Mouse (Mus musculus) liver, embryonic 15.5 days (tissue): ENCODE data around the gene Fyb2. TPM values are rescaled to one million over a fixed set of nuclear protein-coding genes. Genes with fewer than 3 reads are reported as not detected.

Experiments used
- ATAC-seq: fragments of 200-750 bp; cut with Nextera tagmentation; 2 replicates; pipeline ENCODE4 v1.8.0; 2017; ENCODE audit warnings: moderate number of reproducible peaks, mild to moderate bottlenecking, moderate library complexity; ENCODE audit not compliant: insufficient read depth
- H3K27ac ChIP-seq: fragments of 300-500 bp; sonication (generic); replicated peaks from 2 replicates; pipeline ENCODE4 v1.5.1; 2015; ENCODE audit warnings: mild to moderate bottlenecking, inconsistent platforms
- H3K27me3 ChIP-seq: fragments of 300-500 bp; sonication (generic); 2 replicates; pipeline ENCODE4 v1.6.1; 2015; ENCODE audit warnings: mild to moderate bottlenecking, inconsistent platforms
- H3K36me3 ChIP-seq: fragments of 300-500 bp; sonication (generic); replicated peaks from 2 replicates; pipeline ENCODE4 v1.6.1; 2015; ENCODE audit warnings: moderate library complexity, mild to moderate bottlenecking, inconsistent platforms
- H3K4me1 ChIP-seq: fragments of 300-500 bp; sonication (generic); replicated peaks from 2 replicates; pipeline ENCODE4 v1.6.1; 2015; ENCODE audit warnings: inconsistent platforms
- H3K4me2 ChIP-seq: fragments of 300-500 bp; sonication (generic); 2 replicates; pipeline ENCODE4 v1.6.1; 2015; ENCODE audit warnings: moderate library complexity, mild to moderate bottlenecking, inconsistent platforms
- H3K4me3 ChIP-seq: fragments of 300-500 bp; sonication (generic); replicated peaks from 2 replicates; pipeline ENCODE4 v1.5.1; 2015; ENCODE audit warnings: mild to moderate bottlenecking, inconsistent platforms
- H3K9ac ChIP-seq: fragments of 300-500 bp; sonication (generic); 2 replicates; pipeline ENCODE4 v1.6.1; 2015; ENCODE audit warnings: moderate library complexity, mild to moderate bottlenecking, inconsistent platforms
- H3K9me3 ChIP-seq: fragments of 300-500 bp; sonication (generic); replicated peaks from 2 replicates; pipeline ENCODE4 v1.6.1; 2016; ENCODE audit warnings: inconsistent platforms
- WGBS: fragments of 180-500 bp; shearing (Covaris S2); methylation state at CpG from one replicate; pipeline ENCODE4 v1.1.7; 2015; ENCODE audit warnings: mixed read lengths; ENCODE audit not compliant: insufficient replicate concordance; 5-methylcytosine and 5-hydroxymethylcytosine counted together
- polyA plus RNA-seq: library from polyadenylated mRNA; unstranded; fragments of >200 nt; fragmentation: Nextera tagmentation; extraction: Ambion mirVana; gene quantifications from 2 replicates; pipeline ENCODE4 v1.2.1, GENCODE M21; 2015

Fyb2 gene
- polyA plus RNA-seq, 1 experiment from 2014 or later: 0.09 TPM

DNA sequence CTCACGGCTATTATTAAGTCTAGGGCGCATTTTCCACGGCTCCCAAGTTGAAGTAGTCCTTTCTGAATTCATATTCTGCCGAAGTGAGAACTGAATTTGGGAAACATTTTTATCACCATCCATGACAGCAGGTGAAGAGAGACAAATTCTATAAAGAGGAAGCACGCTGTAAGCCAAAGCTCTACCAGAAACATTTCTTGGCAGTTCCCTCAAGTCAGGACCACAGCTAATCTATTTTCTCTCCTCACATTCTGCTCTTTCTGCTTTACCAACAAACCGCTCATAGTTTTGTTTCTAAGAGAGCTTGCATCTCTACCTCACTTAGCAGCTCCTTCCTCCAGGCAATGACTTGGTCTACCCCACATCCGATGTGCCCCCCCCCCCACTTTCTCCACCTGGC, 100.5 kb downstream of the Fyb2 start:
- Histone ChIP-seq H3K9ac (no peak overlapping the region), H3K9me3 (no peaks in the 10 kb centered on the region), H3K4me3 (no peak overlapping the region), H3K27me3 (no peaks in the 10 kb centered on the region), H3K4me1 (no peaks in the 10 kb centered on the region), H3K36me3 (no peaks in the 10 kb centered on the region), H3K4me2 (no peak overlapping the region), H3K27ac (no peak overlapping the region)
- ATAC-seq: no peak
- 63% methylated on average over 7 of the region's 7 CpGs for WGBS

DNA sequence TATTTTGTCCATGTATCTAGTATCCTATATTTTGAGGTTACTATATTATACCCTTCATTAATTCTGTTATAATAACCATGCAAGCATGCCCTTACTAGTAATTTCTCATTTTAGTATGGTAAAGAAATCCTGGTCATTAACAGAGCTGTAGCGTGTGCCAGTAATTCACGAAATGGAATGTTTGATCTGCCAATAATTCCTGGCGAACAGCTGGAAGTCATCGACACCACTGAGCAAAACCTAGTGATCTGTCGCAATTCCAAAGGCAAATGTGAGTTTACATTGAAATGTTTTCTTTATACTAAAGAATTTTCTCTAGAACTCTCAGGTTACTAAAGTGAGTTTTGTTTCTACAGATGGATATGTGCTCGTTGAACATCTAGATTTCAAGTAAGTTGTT, 102.2 kb downstream of the Fyb2 start:
- Histone ChIP-seq H3K36me3 (no peaks in the 10 kb centered on the region), H3K9ac (no peak overlapping the region), H3K4me2 (no peak overlapping the region), H3K9me3 (no peaks in the 10 kb centered on the region), H3K27ac (no peak overlapping the region), H3K4me1 (no peaks in the 10 kb centered on the region), H3K4me3 (no peak overlapping the region), H3K27me3 (no peaks in the 10 kb centered on the region)
- no peak for ATAC-seq
- WGBS: 66% methylated on average over 6 of the region's 6 CpGs

DNA sequence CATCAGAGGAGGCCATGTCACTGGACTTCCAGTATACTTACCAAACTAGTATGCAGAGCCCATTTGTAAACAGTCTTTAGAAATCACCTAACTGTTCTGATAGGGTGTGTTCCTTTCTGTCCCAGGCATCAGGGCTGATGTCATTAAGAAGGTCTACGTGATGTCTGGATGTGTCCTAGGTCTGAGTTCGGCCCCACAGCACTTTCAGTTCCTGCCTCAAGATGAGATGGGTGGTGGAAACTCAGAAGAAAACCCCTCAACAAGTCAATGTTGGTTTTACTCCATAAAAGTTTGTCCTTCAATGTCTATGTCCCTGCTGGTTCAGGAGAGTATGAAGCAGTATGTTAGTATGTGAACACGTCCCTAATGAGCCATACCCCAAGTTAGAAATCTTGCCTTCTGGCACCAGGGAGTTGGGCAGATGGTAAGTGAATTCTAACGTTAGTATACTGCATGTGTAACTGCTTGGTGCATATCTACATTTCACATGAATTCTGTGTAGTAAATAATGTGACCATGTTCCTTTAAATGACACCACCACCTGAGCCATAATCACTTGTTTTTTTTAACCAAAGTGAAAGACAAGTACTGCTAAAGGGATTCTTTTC, 102.9 kb downstream of the Fyb2 start:
- no peak overlapping the region for H3K4me3 ChIP-seq
- no peaks in the 10 kb centered on the region for H3K27me3 ChIP-seq
- H3K9me3 ChIP-seq: no peaks in the 10 kb centered on the region
- no peaks in the 10 kb centered on the region for H3K4me1 ChIP-seq
- H3K27ac ChIP-seq: no peak overlapping the region
- 51% methylated on average over 4 of the region's 4 CpGs for WGBS
- H3K4me2 ChIP-seq: no peak overlapping the region
- H3K9ac ChIP-seq: no peak overlapping the region
- H3K36me3 ChIP-seq: no peaks in the 10 kb centered on the region
- ATAC-seq: no peak

DNA sequence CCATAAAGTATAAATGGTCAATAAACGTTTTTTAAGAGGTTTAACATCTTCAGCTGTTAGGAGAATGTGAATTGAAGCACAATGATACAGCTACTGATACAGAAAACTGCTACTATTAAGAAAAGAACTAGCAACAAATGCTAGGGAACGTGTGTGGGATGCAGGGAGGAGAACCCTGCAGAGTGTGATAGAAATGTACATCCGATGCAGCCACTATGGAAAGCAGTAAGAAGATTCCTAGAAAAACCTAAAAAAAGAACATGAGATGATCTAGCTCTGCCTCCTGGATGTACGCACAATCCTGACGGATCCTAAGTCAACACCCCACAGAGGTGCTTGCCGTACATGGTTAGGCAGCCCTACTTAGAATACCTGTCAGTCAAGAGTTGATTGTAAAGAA, 114.0 kb downstream of the Fyb2 start:
- H3K27ac ChIP-seq: no peak overlapping the region
- 64% methylated on average over 6 of the region's 6 CpGs for WGBS
- no peak for ATAC-seq
- no peaks in the 10 kb centered on the region for H3K9me3 ChIP-seq
- no peak overlapping the region for H3K4me2 ChIP-seq
- no peak overlapping the region for H3K4me3 ChIP-seq
- H3K9ac ChIP-seq: no peak overlapping the region
- H3K4me1 ChIP-seq: no peaks in the 10 kb centered on the region
- no peaks in the 10 kb centered on the region for H3K27me3 ChIP-seq
- H3K36me3 ChIP-seq: no peaks in the 10 kb centered on the region

DNA sequence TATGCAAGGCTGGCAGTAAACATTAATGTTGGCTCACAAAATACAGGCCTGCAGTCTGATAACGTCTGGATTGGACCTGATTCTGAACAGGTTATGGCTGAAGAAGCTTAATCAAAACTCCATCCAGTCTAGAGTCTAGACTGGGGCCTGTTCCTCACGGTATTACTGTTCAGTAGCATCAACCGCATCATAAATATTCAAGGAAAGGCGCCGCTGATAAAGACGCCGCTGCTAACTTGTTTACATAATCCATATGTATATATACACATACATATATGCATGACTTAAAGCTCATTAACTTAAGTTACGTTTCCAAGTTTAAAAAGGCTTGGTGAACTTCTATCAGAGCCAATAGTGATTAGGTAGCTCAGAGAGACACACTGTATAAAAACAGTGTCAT, 117.8 kb downstream of the Fyb2 start:
- Histone ChIP-seq H3K27ac (no peak overlapping the region), H3K4me2 (no peak overlapping the region), H3K36me3 (no peaks in the 10 kb centered on the region), H3K4me3 (no peak overlapping the region), H3K27me3 (no peaks in the 10 kb centered on the region), H3K4me1 (no peaks in the 10 kb centered on the region), H3K9me3 (no peaks in the 10 kb centered on the region), H3K9ac (no peak overlapping the region)
- 71% methylated on average over 8 of the region's 8 CpGs for WGBS
- no peak for ATAC-seq

DNA sequence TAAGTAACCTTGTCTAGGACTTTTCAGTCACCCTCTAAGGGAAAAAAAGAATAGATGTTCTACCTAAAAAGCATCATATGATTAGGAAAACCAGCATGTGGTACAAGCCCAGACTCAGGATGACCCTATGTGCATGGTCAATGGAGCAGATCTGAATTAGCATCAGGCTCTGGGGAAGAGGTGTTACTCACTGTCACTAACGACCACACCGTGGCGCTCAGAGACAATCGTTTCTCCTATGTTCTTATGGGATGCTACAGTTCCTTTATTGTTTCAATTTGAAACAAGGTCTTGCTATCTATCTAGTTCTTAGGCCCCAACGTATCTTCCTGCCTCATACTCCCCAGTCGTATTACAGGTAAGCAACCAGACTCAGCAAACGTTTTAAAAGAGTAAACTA, 119.9 kb downstream of the Fyb2 start:
- H3K36me3 ChIP-seq: no peaks in the 10 kb centered on the region
- no peaks in the 10 kb centered on the region for H3K9me3 ChIP-seq
- no peaks in the 10 kb centered on the region for H3K27me3 ChIP-seq
- H3K4me1 ChIP-seq: no peaks in the 10 kb centered on the region
- no peak overlapping the region for H3K4me3 ChIP-seq
- no peak for ATAC-seq
- H3K4me2 ChIP-seq: no peak overlapping the region
- H3K27ac ChIP-seq: no peak overlapping the region
- H3K9ac ChIP-seq: no peak overlapping the region
- WGBS: 48% methylated on average over 7 of the region's 7 CpGs

DNA sequence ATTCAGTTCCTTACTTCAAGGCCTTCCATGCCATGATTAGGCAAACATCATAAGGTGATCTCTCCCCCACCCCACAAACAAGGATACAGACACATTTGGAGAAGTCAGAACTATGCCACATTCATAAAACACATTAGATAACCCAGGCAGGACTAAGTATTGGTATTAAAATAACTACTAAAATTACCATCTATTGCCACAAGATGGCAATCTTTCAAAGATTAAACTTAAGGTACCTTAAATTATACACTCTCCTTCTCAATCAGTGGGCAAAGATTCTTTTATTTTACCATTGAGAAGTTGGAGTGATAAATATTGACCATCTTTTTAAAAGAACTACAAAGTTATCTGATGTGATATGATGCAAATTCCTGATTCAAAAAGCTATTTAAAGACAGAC, 121.0 kb downstream of the Fyb2 start:
- Histone ChIP-seq H3K4me3 (no peak overlapping the region), H3K27ac (no peak overlapping the region), H3K4me1 (no peaks in the 10 kb centered on the region), H3K27me3 (no peaks in the 10 kb centered on the region), H3K9me3 (no peaks in the 10 kb centered on the region), H3K36me3 (no peaks in the 10 kb centered on the region), H3K4me2 (no peak overlapping the region), H3K9ac (no peak overlapping the region)
- no peak for ATAC-seq

DNA sequence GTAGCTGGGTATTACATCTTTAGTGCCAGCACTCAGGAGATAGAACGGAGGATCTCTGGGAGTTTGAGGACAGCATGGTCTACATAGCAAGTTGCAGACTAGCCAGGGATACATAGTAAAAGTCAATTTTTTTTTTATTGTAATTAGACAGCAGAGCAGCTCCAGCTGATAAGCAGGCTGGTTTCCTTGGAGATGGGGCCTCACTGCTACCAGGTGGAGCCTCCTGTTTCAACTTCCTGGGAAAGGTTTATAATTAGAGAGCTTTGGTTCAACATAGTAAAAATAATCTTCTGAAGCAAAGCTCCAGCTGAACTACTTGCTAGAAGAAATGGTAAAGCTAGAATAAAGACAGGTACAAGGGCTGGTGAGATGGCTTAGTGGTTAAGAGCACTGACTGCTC, 136.8 kb downstream of the Fyb2 start:
- no peaks in the 10 kb centered on the region for H3K4me1 ChIP-seq
- H3K27me3 ChIP-seq: no peaks in the 10 kb centered on the region
- no peaks in the 10 kb centered on the region for H3K9me3 ChIP-seq
- no peak for ATAC-seq
- 62% methylated on average over 1 of the region's 1 CpGs for WGBS
- H3K4me2 ChIP-seq: no peak overlapping the region
- no peak overlapping the region for H3K4me3 ChIP-seq
- H3K9ac ChIP-seq: no peak overlapping the region
- H3K36me3 ChIP-seq: no peaks in the 10 kb centered on the region
- no peak overlapping the region for H3K27ac ChIP-seq

DNA sequence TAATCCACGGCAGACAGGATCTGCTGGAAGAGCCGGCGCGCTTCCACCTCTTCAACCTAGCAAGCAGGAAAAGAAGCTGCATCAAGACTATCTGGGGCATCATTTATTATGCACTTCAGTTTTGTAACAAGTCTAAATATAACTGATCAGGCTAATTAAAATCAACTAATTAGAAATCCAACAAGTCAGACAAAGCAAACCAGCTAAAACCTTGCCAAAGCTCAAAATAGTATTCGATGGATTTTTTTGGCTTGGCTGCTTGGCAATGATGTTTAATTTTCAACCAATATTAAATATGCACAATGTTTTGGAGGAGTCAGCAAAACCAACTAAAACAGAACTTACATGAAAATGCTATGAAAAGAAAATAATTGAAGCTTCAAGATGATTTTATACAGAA, 138.0 kb downstream of the Fyb2 start:
- H3K36me3 ChIP-seq: no peaks in the 10 kb centered on the region
- no peak overlapping the region for H3K4me2 ChIP-seq
- no peak for ATAC-seq
- H3K27me3 ChIP-seq: no peaks in the 10 kb centered on the region
- WGBS: 80% methylated on average over 5 of the region's 5 CpGs
- H3K9me3 ChIP-seq: no peaks in the 10 kb centered on the region
- H3K27ac ChIP-seq: no peak overlapping the region
- H3K4me3 ChIP-seq: no peak overlapping the region
- H3K9ac ChIP-seq: no peak overlapping the region
- no peaks in the 10 kb centered on the region for H3K4me1 ChIP-seq

Other genes with a start within 250 kb of the Fyb2 start
- 48.5 and 62.8 TPM in 2 replicates for gene C8b, start 147.1 kb upstream of the Fyb2 start, polyA plus RNA-seq
- gene Gm17662, start 56.1 kb upstream of the Fyb2 start, polyA plus RNA-seq: not detected in 2 replicates
- gene C8a, start 37.1 kb upstream of the Fyb2 start, polyA plus RNA-seq: 9.9 and 13.0 TPM in 2 replicates
- gene Prkaa2, start 196.4 kb downstream of the Fyb2 start, polyA plus RNA-seq: 0.50 and 0.52 TPM in 2 replicates
- gene Plpp3, start 243.9 kb downstream of the Fyb2 start, polyA plus RNA-seq: 14.2 and 17.2 TPM in 2 replicates